Mouse (Mus musculus): Measurements from ENCODE around the gene Zbtb4.

DNA sequence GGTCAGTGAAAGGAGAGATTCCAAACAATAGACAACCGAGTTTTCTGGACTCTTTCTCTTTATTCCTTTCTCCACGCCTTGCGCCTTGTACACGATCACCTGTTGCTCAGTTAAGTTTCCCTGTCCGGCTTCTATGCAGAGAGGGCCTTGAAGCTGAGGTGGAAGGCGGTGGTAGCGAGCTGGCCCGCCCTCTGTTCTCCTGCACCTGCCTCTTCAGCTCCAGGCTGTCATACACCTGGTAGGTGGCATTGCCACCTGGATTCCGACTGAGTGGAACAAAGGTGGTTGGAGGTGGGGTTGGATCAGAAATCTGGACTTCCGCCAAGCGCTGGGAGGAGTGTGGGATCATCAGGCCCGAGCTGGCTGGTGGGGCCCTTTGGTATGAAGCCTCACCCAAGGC lies 50.8 kb downstream of the Zbtb4 start:
- TF ChIP-seq EP300 (optimal IDR thresholded peaks at IDR 0.05) (no peak), CTCF (IDR thresholded peaks at IDR 0.05; ENCODE audit: low read depth) (no peak)

All from stomach, postnatal 0 days (tissue).